Mouse (Mus musculus) erythroblast, embryonic 14.5 days (primary cell): ENCODE measurements around the gene Nab2. TPM values are rescaled to one million over a fixed set of nuclear protein-coding genes. Genes with fewer than 3 reads are reported as not detected.
A peak's percentile ranks its signal among the peaks of the same experiment; 100 is the strongest.
"Not testable (repeated sequence)": the region's sequence is repeated elsewhere in the genome, so short reads cannot be mapped to it uniquely, and the experiment has no call there.

Experiments used
- H3K27me3 ChIP-seq: 2 replicates; pipeline ENCODE4 v1.6.1; 2012; ENCODE audit warnings: inconsistent platforms; ENCODE audit not compliant: control insufficient read depth
- H3K36me3 ChIP-seq: 2 replicates; pipeline ENCODE4 v1.6.1; 2012; ENCODE audit warnings: mild to moderate bottlenecking, inconsistent platforms; ENCODE audit not compliant: control insufficient read depth
- H3K4me1 ChIP-seq: 2 replicates; pipeline ENCODE4 v1.6.1; 2012; ENCODE audit warnings: inconsistent platforms; ENCODE audit not compliant: control insufficient read depth
- H3K4me3 ChIP-seq: replicated peaks from 2 replicates; pipeline ENCODE3; 2012; ENCODE audit warnings: moderate library complexity, mild to moderate bottlenecking, inconsistent platforms
- H3K9me3 ChIP-seq: 2 replicates; pipeline ENCODE4 v1.6.1; 2012; ENCODE audit warnings: low read length, inconsistent platforms, mixed read lengths; ENCODE audit not compliant: control insufficient read depth
- GATA1 ChIP-seq: IDR thresholded peaks from 2 replicates; pipeline ENCODE4 v1.6.1; 2012; ENCODE audit warnings: low read length, inconsistent platforms, mixed read lengths
- TAL1 ChIP-seq: IDR thresholded peaks from 3 replicates; pipeline ENCODE4 v1.6.1; 2012; ENCODE audit warnings: low read length, inconsistent platforms, mixed read lengths
- polyA plus RNA-seq: library from polyadenylated mRNA; stranded (reverse); fragments of >175 nt; gene quantifications from 2 replicates; pipeline ENCODE4 v1.2.3, GENCODE M21; 2012

The Nab2 gene
- polyA plus RNA-seq, 1 experiment, result 0.08 TPM

DNA sequence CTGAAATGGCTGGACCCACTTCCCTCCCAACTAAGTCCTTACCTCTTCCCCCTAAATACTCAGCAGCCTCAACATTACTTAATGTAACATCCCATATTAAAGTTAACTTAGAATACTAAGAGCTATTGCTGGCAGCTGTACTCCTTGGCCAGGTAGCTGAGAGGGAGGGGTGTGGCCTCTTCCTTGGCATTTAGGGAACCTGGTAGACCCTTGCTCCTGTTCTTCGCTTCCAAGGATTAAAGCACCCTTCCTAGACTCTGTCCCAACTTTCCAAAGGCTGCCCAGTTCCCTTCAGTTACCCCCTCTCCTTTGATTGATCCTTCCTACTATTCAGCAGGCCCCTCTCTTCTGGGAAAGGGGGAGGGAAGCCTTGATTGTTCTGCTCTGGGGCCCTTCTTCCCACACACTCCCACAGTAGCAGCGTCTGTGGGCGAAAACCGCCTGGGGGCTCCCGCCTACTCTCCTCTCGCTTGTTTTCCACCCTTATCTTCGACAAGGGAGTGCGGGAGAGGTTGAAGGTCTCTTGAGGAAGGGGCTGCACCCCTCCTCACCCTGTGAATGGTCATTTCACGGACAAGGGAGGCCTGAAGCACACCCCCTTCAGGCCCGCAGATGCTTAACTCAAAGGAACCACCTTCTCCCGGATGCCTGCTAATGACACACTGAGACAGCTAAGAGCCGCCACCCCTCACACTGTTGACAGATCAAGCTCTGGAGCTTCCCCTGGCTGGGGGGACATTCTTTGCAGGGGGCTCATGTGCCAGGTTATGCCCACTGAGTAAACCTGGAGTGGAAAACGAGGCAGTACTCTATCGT is 2.8 kb downstream of the Nab2 start:
- Histone ChIP-seq H3K9me3 (peaks cover 4% of the 10 kb centered on the region; the same call in 1 of the 2 replicates), H3K4me3 (peak overlapping the region; percentile 57), H3K27me3 (peaks cover 87% of the 10 kb centered on the region), H3K4me1 (peaks cover 43% of the 10 kb centered on the region), H3K36me3 (peaks cover 8% of the 10 kb centered on the region; the same call in 1 of the 2 replicates)
- TF ChIP-seq GATA1, result no peak
- no peak for TF ChIP-seq TAL1

DNA sequence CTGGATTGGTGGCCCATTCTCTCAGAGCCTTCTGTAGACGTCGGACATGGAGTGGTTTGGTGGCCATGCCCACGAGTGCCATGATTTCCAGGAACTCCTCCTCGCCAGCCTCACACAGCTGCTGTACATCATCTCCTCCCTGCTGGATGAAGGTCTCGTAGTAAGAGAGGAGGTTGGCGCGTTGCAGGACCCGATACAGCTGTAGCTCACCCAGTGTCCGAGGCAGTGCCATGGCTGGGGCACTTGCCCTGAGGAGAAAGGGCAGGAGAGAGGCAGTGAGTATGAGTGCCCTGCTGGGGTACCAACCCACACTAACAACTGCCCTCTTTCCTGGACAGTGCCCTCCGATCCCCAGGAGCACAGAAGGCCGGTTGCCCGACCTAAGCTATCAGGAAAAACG is 3.5 kb downstream of the Nab2 start:
- Histone ChIP-seq H3K36me3 (peaks cover 9% of the 10 kb centered on the region), H3K27me3 (peaks cover 84% of the 10 kb centered on the region), H3K9me3 (peaks cover 4% of the 10 kb centered on the region; the same call in 1 of the 2 replicates), H3K4me1 (peaks cover 43% of the 10 kb centered on the region), H3K4me3 (no peak overlapping the region)
- TF ChIP-seq GATA1 (no peak), TAL1 (no peak)

DNA sequence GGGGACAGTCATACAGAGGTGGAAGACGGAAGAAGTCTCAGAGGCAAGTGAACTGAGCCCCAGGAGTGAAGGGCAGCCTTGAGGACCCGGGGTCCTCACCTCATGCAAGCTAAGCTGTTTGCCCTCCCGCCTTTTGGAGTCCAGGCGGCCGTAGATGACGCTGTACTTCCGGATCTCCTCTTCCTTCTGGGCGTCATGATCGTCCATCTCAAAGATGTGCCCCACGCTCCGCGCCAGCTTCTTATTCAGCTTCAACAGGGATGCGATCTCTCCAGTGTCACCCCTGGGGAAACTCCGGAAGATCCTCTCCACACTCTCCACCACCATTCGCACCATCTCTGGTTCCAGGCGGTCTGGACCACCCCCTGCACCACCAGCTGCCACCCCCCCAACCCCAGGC is 4.2 kb downstream of the Nab2 start:
- Histone ChIP-seq H3K4me1 (peaks cover 43% of the 10 kb centered on the region), H3K9me3 (peaks cover 4% of the 10 kb centered on the region; the same call in 1 of the 2 replicates), H3K4me3 (no peak overlapping the region), H3K27me3 (peaks cover 78% of the 10 kb centered on the region), H3K36me3 (peaks cover 16% of the 10 kb centered on the region)
- TF ChIP-seq GATA1, result no peak

DNA sequence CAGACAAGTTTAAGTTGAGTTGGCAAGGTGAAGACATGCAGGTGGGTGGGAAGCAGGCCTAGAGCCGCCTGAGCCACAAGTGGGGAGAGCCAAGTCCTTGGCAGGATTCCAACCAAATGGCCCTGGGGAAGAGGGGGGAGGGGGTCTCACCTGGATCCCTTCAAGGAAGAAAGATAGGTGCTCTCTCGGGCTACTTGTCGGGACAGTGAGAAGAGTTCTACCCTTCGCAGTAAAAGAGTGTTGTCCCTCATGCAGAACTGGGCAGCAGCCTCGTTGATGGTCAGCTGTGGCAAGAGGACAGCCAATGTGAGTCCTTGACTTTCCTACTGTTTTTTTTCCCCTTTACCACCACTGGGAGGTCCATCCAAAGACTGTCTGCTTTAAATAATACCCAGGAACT is 4.8 kb downstream of the Nab2 start:
- no peak overlapping the region for H3K4me3 ChIP-seq
- H3K27me3 ChIP-seq, result peaks cover 72% of the 10 kb centered on the region
- no peak for TF ChIP-seq TAL1
- no peak for TF ChIP-seq GATA1
- peaks cover 43% of the 10 kb centered on the region for H3K4me1 ChIP-seq
- H3K9me3 ChIP-seq, result peaks cover 4% of the 10 kb centered on the region; the same call in 1 of the 2 replicates
- H3K36me3 ChIP-seq, result peaks cover 18% of the 10 kb centered on the region

DNA sequence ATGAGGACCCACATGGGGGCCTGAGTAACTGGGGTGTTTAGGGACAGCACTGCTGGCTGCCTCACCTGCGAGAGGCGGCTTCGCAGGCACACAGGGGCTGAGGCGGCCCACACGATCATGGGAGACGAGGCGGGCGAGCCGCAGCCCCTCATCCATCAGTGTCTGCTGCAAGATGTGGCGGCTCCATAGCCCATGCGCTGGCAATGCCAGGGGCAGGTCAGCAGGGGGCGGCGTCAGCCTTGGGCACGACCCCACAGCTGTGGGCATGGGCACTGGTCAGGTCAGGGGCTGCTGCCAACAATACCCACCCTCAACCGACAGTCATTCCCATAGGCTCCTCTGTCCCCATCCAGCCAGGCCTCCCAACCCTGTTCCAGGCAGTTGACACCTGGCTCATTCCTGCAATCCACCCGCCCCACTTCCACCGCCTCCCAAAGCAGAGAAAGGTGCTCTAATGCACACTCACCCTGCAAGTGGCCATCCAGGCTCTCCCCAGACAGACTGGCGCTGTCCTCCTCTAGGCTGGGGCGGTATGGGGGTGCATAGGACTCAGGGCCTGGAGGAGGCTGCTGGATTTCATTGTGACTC is 5.6 kb downstream of the Nab2 start:
- peaks cover 23% of the 10 kb centered on the region for H3K36me3 ChIP-seq
- TF ChIP-seq GATA1 (no peak), TAL1 (no peak)
- peaks cover 4% of the 10 kb centered on the region; the same call in 1 of the 2 replicates for H3K9me3 ChIP-seq
- no peak overlapping the region for H3K4me3 ChIP-seq
- peaks cover 39% of the 10 kb centered on the region for H3K4me1 ChIP-seq
- H3K27me3 ChIP-seq, result peaks cover 64% of the 10 kb centered on the region

DNA sequence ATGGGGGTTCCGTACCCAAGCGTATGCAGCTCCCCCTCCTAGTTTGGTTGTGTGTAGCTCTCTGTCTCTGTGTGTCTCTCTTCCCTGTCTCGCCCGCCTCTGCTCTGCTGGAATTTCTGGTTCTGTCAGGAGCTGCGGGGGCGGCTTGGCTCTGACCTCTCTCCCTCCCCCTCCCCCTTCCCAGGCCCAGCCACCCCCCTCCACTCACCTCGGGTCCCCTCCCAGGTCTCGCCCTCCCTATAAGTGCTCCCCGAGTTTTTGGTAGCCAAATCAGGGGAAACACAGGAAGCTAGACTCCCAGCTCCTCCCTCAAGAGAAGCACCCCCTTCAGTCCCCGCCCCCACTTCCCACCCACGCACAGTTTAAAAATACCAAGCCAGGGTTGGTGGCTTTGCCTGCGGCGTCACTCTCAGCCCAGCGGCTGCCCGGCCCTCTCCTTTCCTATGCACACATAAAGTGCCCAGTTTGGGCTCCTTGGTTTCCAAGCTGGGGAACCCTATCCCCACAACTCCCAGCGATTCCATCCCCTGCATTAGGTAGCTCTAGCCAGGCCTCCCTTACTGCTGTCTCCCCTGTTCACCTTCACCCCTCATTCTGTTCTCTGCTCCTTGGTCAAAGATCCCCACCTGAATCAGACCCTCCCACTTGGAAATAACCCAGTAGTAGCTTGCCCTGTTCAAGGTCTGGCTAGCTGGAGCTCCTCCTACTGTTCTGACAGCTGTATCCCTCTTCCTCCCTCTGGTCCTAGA is 6.3 kb downstream of the Nab2 start:
- H3K4me1 ChIP-seq, result peaks cover 34% of the 10 kb centered on the region
- H3K4me3 ChIP-seq, result peak overlapping the region; percentile 14
- H3K27me3 ChIP-seq, result peaks cover 57% of the 10 kb centered on the region
- peaks cover 2% of the 10 kb centered on the region; the same call in 1 of the 2 replicates for H3K9me3 ChIP-seq
- H3K36me3 ChIP-seq, result peaks cover 25% of the 10 kb centered on the region
- TF ChIP-seq GATA1, result no peak
- TF ChIP-seq TAL1, result no peak

DNA sequence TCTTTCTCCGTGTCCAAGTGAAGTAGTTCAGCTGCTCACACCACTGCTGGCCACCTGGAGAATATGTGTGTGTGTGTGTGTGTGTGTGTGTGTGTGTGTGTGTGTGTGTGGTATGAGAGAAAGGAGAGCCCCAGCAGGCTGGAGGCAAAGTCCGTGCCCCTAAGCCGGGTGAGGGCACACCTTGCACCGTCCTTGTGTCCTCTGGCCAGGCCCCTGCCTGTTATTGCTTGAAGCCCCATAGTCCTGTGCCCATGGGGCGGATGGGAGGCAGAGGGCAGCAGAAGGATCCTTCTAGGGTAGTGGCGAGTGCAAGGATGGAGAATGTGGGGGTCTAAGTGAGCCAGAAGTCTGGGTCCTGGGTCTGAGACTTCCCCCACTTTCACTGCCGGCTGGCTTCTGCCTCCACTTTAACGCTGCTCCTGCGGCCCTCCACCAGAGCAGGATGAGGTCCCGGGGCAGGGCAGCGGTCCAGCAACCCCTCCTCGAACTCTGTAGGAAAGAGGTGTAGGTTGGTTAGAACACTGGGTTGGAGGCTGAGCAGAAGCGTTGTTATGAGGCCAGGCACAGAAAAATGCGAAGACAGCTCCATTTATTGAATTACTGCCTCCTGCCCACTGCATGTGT is 7.0 kb downstream of the Nab2 start:
- Histone ChIP-seq H3K4me1 (peaks cover 28% of the 10 kb centered on the region), H3K4me3 (peak overlapping the region; percentile 14)

DNA sequence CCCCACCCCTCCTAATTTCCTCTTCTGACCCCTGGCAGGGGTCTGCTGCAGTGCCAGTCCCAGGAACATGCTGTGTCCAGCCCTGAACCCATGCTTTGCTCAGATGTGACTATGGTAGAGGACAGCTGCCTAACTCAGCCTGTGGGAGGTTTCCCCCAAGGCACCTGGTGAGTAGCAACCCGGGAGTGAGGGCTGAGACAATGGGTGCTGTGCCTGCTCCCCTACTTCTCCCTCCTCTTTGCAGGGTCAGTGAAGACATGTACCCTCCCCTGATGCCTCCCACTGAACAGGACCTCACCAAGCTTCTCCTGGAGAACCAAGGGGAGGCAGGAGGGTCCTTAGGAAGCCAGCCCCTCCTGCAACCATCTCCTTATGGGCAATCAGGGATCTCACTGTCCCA is 8.8 kb downstream of the Nab2 start:
- Histone ChIP-seq H3K36me3 (peaks cover 41% of the 10 kb centered on the region), H3K9me3 (no peaks in the 10 kb centered on the region), H3K4me3 (no peak overlapping the region), H3K4me1 (peaks cover 22% of the 10 kb centered on the region), H3K27me3 (peaks cover 32% of the 10 kb centered on the region)
- TF ChIP-seq TAL1 (no peak), GATA1 (no peak)

More for the DNA sequence above, 7.0 kb downstream of the Nab2 start:
- no peaks in the 10 kb centered on the region for H3K9me3 ChIP-seq
- peaks cover 50% of the 10 kb centered on the region for H3K27me3 ChIP-seq
- H3K36me3 ChIP-seq, result peaks cover 30% of the 10 kb centered on the region
- TF ChIP-seq GATA1 (no peak), TAL1 (no peak)

DNA sequence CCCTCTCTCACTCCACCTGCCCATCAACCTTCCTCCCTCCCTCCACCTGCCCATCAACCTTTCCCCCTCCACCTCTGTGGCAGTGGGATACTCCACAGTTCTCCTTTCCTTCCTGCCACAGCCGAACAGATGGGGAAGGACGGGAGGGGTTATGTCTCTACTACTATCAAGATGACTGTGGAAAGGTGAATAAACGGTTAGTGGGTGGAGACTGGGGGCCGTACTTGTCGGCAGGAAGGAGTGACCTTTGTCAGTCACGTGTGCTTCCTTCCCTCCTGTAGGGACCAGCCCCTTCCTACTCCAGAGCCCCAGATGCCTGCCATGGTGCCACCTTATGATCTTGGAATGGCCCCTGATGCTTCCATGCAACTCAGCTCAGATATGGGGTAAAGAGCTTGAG is 10.3 kb downstream of the Nab2 start:
- no peak for TF ChIP-seq GATA1
- no peak for TF ChIP-seq TAL1
- H3K27me3 ChIP-seq, result peaks cover 17% of the 10 kb centered on the region
- H3K4me3 ChIP-seq, result no peak overlapping the region
- H3K36me3 ChIP-seq, result peaks cover 53% of the 10 kb centered on the region
- peaks cover 17% of the 10 kb centered on the region for H3K4me1 ChIP-seq
- no peaks in the 10 kb centered on the region for H3K9me3 ChIP-seq

DNA sequence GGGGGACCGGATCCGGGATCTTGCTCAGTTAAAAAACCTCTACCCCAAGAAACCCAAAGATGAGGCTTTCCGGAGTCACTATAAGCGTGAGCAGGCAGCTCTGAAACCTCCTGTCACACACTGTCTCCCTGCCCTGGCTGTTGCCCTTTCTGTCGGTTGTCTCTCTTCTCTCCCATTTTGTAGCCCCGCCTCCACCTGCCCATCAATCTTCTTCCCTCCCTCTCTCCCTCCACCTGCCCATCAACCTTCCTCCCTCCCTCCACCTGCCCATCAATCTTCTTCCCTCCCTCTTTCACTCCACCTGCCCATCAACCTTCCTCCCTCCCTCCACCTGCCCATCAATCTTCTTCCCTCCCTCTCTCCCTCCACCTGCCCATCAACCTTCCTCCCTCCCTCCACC is 10.8 kb downstream of the Nab2 start:
- peaks cover 12% of the 10 kb centered on the region for H3K27me3 ChIP-seq
- H3K4me1 ChIP-seq, result peaks cover 13% of the 10 kb centered on the region
- H3K36me3 ChIP-seq, result peaks cover 54% of the 10 kb centered on the region

More for the DNA sequence above, 10.8 kb downstream of the Nab2 start:
- H3K4me3 ChIP-seq, H3K9me3 ChIP-seq: not testable (repeated sequence)
